Mouse (Mus musculus) urinary bladder, postnatal 25 days (tissue): ENCODE data around the gene Irx5.
A peak's percentile ranks its signal among the peaks of the same experiment; 100 is the strongest.

Experiments used
- DNase-seq: peaks from one replicate; pipeline ENCODE4 v3.0.0; 2022; ENCODE audit warnings: low spot score

Gene Irx5

GRCm38 (mm10) chr8:92357398-92357981, at the start of gene Irx5:
Irx5 (plus strand) TSS chr8:92357625.
- peak; percentile 32 for DNase-seq

GRCm38 (mm10) chr8:92312178-92312577, 45.2 kb upstream of the Irx5 start:
- DNase-seq, result no peak

- DNase-seq, result no peak
Measured at GRCm38 (mm10) chr8:92313707-92314106, 43.7 kb upstream of the Irx5 start.

- no peak for DNase-seq
Measured at GRCm38 (mm10) chr8:92323751-92324150, 33.7 kb upstream of the Irx5 start.

GRCm38 (mm10) chr8:92327176-92327575, 30.2 kb upstream of the Irx5 start:
- DNase-seq, result no peak

GRCm38 (mm10) chr8:92329273-92329672, 28.2 kb upstream of the Irx5 start:
- DNase-seq, result no peak

- no peak for DNase-seq
Measured at GRCm38 (mm10) chr8:92331811-92332210, 25.6 kb upstream of the Irx5 start.

- DNase-seq, result no peak
Measured at GRCm38 (mm10) chr8:92333406-92333805, 24.0 kb upstream of the Irx5 start.

- no peak for DNase-seq
Measured at GRCm38 (mm10) chr8:92335079-92335478, 22.3 kb upstream of the Irx5 start.

GRCm38 (mm10) chr8:92336041-92336440, 21.4 kb upstream of the Irx5 start:
- no peak for DNase-seq

- DNase-seq, result no peak
Measured at GRCm38 (mm10) chr8:92343544-92343943, 13.9 kb upstream of the Irx5 start.

GRCm38 (mm10) chr8:92349898-92350486, 7.4 kb upstream of the Irx5 start:
- no peak for DNase-seq

GRCm38 (mm10) chr8:92353405-92353804, 4.0 kb upstream of the Irx5 start:
- DNase-seq, result no peak

- DNase-seq, result no peak
Measured at GRCm38 (mm10) chr8:92354536-92355482, 2.6 kb upstream of the Irx5 start.

- DNase-seq, result peak; percentile 93
Measured at GRCm38 (mm10) chr8:92355701-92356612, 1.5 kb upstream of the Irx5 start.

- no peak for DNase-seq
Measured at GRCm38 (mm10) chr8:92356613-92357375, 631 bp upstream of the Irx5 start.

- DNase-seq, result peak; percentile 19
Measured at GRCm38 (mm10) chr8:92358141-92358999, 945 bp downstream of the Irx5 start.

- peak; percentile 13 for DNase-seq
Measured at GRCm38 (mm10) chr8:92359000-92359832, 1.8 kb downstream of the Irx5 start.

GRCm38 (mm10) chr8:92359833-92360082, 2.3 kb downstream of the Irx5 start:
- DNase-seq, result peak; percentile 15
